Mouse (Mus musculus): Measurements from ENCODE around the gene Rbm48.

The Rbm48 gene

DNA sequence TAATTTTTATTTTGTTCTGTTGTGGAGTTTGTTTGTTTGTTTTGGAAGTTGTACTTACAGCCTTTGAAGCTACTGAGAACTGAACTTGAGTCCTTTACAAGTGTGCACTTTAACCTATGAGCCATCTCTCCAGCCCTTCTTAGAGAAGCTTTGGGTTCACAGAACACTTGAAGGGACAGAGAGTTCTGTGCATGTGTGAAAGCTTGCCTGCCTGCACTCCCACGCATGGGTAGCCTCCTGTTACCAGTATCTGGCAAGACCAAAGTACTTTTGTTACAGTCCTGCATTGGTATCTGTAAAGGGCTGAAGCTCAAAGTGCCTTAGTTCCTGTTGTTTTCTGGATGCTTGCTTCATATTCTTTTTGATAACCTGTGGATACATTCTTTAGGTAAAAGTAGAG is 50.2 kb downstream of the Rbm48 start:
- DNase-seq = no peak

DNA sequence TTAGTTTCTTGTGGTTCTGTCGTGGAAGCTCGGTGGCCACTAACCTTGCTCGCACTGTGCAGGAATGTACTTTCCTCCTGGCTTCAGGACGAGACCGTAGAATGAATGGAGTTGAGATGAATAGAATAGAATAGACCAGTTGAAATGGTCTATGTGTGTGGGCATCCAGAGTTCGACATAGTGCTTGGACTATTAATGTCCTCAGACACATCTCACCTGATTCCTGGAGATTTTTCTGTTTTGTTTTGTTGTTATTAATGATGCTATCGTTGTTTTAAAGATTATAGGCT is 52.0 kb downstream of the Rbm48 start:
- no peak for DNase-seq

DNA sequence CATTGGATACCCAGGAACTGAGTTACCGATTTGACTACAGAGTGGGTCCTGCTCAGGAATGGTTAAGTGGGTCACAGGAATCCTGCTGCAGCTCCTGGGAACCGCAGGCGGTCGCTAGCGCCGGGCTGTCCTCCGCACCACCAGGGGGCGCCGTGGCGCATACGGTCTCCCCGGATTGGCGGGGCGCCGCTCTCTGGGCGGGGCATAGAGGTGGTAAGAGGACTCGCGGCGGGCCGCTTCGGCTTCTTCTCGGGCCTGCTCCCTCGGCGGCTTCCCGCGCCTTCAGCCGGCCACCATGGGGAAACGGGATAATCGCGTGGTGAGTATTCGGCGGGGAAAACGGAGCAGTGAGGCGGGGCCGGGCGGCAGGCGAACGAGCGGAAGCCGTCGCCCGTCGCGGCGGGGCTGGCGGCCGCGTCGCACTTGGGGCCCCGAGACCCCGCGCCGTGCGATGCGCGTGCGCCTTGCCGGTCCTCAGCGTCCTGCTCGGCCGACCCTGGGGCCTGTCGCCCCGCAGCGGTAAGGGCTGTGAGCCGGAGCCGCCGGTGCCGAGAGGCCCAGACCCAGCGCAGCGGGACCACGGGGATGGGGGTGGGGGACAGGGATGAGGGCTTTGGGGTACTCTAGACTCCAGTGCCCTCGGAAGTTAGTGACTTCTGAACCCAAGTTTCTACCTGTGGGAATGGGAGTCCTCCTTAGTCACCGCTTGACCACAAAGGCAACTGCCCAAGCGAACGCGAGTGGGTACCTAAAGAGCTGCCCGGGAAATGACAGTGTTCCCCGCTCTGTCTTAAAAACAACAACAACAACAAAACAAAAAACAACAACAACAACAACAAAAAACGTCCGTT is 52.5 kb downstream of the Rbm48 start, which contains the start of gene Fam133b:
Fam133b (plus strand) TSS at position 205 of the 851 bp plus-strand sequence.
- peak; percentile 96 to 97 for DNase-seq

DNA sequence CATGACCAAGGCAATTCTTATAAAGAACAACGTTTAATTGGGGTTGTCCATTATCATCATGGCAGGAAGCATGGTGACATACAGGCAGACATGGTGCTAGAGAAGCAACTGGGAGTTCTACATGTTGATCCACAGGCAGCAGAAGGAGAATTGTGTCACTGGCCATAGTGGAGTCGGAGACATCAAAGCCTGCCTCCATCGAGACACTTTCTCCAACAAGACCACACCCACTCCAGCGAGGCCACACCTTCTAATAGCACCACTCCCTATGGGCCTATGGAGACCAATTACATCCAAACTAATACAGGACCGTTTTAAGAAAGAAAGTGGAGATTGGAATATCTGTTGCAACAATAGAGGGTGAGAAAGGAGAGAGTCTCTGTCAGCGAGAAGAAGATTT is 54.5 kb downstream of the Rbm48 start:
- DNase-seq = no peak

DNA sequence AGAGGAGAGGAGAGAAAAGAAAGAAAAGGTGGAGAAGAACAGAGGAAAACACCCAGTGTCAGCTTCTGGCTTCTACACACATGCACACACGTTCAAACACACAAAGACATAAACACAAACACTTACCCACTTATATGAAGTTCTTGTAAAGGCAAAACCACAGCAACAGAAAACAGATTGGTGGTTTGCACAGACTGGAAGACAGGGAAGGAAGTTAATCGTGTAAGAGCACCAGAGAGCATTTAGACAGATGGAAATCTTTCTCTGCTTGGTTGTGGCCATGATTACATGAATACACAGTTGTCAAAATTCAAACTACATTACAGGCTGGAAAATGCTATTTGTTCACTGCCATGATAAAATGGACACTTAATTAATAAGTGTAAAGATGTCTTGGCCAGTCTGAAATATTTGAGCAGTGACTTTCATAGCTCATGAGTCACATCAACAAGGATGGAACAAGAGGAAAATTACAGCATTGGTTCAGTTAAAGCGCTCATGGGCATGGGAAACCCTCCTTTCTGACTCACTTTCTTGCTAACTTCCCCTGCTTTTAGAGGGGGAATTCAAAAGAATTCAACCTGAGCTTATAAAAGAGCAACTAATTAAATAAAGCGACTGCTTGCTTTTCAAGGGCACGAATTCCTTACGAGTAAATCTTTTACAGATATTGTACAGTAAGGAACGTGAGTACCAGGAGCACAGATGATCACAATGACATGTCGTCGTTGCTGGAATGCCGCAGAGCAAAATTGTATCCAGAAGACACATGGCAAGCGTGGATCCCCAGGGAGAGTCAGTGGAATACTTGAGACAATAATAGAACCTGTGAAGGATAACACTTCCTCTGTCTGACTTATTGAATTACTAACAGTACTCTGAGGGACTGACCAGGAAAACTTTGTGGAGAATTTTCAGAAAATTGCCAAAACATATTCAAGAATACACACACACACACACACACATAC is 57.6 kb downstream of the Rbm48 start:
- DNase-seq = no peak

DNA sequence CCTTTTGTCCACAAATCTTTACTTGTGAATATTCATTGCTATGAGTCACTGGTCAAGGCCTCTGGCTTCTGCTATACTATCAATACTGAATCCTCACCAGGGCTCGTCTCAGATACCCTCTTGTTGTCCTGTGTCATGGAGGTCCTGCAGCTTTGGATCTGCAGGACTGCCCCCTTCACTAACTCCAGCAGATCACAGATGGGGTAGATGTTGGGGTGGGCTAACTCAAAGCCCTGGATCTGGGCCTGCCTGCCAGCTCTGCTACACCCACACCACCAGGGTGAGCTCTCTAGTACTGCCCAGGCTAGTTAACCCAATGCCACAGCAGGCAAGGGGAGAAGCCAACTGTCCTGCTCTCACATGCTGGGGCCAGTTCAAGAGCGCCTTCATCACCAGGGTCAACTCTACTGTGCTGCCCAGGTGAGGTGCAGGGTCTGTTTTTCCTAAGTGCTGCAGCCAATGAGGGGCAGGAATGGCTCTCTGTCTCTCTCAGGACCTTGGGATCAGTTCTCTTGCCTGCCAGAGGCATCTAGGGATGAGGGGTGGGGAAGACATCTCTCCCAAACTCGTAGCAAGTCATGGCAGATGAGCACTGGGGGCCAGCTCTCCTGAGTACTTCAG is 59.7 kb downstream of the Rbm48 start:
- DNase-seq = no peak
